Mouse (Mus musculus) retina, postnatal 1 day (tissue): ENCODE data around the gene Plpp1.

Experiments used
- DNase-seq: peaks from one replicate; pipeline ENCODE4 v3.0.0-alpha.2; 2012

Gene Plpp1

DNA sequence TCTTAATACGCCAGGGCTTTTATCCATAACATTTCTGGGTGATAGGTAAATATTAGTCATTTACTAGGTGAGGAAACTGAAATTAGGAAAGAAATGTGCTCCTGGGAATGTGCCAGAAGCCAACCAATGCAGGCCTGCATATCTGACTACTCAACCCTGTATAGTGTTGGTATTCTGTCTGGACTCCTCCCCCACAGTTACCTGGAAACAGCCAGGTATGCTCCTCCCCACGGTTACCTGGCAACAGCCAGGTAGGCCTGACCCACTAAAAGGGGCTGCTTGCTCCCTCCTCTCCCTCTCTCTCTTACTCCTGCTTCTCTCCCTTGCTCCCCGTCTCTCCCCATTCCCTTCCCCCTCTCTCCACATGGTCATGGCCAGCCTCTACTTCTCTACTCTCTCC, 21.8 kb downstream of the Plpp1 start:
- no peak for DNase-seq

DNA sequence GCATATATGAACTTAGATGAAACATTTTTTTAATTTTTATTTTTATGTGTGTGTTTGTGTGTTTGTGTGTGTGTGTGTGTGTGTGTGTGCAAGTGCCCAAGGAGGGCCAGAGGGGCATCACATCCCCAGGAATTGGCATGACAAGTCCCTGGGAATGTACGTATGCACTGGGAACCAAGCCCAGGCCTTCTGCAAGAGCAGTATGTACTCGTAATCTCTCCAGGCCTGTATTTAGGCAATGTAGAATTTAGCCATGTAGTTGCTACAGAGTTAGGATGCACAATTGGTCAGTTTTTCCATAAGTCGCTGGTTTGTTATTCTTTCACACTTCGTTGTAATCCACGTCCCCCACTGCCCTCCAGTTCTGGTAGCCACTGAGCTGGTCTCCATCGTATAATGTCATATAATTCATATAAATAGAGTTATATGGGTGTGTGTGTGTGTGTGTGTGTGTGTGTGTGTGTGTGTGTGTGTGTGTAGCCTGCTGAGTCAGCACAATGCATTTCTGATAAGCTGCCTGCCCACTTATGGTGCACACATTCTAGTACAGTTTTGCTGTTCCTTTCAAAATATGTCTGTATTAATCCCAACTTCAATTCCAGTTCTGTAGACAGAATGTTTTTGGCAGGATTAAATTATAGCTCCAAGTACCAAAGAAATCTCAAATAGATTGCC, 22.8 kb downstream of the Plpp1 start:
- no peak for DNase-seq

DNA sequence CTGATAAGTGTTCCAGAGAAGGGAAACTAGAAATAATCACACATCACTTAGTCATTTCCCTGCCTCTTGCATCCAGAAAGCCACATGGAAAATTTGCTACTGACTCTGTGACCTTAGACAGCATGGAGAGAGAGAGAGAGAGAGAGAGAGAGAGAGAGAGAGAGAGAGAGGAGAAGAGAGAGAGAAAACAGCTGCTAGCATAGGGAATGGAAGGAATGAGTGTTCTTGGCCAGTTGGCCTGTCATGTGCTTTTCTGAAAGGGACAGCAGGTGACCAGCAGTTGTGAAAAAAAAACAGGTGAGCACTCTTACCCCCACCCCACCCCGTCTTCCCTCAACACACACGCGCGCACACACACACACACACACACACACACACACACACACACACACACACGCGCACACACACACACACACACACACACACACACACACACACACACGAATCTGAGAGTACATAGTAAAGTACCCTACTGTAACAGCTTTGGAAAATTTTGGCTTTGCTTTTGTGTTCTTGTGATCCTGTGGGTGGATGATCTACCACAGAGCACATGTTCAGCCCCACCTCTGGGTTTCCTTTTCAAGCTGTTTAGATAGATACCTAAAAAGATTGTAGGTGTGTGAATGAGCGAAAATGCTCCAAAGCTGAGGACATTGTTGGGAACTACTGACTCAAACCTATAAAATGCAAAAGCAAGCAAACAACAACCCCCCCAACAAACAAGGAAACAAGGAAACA, 23.5 kb downstream of the Plpp1 start:
- DNase-seq, result no peak

DNA sequence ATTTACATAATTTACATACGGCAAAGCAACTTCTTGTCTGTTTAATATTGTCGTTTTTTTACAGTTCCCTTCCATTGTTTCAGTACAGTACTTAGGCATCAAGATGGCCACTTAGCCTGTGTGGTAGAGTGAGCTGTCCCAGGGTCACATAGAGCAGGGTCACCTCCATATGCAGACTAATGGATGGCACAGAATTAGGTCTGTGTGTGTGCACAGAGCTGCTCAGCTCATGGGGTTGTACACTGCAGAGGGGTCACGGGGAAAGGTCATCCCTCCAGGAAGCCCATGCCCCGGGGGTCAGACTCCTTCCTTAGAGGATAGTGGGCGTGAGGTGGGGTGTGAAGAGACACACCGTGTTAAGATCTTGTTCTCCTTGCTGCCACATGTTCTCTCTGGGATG, 24.9 kb downstream of the Plpp1 start:
- DNase-seq, result no peak

- DNase-seq, result no peak
Measured at GRCm38 (mm10) chr13:112829619-112830018, 29.0 kb downstream of the Plpp1 start.

GRCm38 (mm10) chr13:112832589-112832988, 32.0 kb downstream of the Plpp1 start:
- no peak for DNase-seq

DNA sequence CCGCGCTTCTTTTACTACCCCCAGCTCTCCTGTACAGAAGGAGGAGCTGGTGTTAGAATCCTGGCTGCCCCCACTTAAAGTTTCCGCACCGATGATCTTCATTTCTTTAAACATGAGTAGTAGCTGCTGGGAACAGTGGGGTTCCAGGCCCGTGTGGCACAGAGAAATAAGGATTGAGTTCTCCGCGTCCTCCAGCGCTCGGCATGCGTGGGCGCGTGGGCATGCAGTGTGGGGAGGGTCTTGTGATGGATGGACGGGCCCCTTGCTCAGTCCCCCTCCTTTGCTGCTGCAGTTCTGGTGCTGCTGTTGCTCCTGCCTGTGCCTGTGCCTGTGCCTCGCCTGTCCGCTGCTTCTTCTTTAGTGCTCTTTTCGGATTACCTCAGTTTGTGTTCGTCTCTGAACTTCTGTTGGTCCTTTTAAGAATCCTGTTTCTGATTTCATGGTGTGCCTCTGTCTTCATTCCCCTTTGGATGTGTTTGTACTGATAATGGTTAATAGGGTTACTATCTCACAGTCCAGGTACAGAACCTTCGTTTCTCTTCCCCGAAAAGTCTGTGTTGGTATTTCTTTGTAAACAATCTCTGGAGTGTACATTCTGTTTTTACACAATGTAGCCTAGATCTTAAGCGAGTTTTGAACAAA, 32.8 kb downstream of the Plpp1 start:
- DNase-seq, result peak; percentile 35

DNA sequence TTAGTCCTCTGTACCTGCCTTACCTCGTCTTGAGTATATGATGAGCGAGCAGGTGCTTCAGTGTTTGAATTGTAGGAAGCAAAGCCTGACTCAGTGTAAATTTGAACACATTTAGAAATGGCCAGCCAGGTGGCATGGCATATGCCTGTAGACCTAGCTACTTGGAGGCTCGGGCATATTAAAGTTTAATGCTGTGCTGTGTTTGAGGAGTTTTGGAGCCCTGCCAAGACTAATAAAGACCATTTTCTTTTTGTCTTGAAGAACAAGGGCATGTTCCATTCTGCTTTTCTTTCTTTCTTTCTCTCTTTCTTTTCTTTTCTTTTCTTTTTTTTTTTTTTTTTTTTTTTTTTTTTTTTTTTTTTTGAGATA, 33.3 kb downstream of the Plpp1 start:
- no peak for DNase-seq

- DNase-seq, result peak; percentile 24
Measured at GRCm38 (mm10) chr13:112835113-112835512, 34.5 kb downstream of the Plpp1 start.

- no peak for DNase-seq
Measured at GRCm38 (mm10) chr13:112836951-112837350, 36.4 kb downstream of the Plpp1 start.

DNA sequence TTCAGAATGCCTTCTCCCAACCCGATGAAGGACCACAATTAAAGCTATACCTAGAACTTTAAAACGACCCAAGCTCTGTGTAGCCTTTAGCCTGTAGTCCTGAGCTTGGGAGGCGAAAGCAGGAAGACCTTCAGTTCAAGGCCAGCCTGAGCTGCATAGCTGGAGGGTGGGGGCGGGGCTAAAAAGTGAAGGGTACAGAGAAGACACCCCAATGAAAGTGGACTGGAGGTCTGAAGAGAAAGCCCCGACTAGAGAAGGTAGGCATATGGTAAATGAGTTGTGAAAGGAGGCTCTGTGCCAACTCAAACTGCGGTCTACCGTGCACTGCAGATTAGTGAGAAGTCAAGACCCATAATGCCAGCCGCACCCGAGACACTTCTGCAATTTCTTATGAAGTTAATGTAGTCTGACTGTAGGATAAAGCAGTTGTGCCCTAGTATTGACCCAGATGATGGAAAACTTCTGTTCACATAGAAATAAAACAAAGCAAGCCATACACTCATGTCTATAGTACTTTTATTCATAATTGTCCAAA, 37.1 kb downstream of the Plpp1 start:
- no peak for DNase-seq

DNA sequence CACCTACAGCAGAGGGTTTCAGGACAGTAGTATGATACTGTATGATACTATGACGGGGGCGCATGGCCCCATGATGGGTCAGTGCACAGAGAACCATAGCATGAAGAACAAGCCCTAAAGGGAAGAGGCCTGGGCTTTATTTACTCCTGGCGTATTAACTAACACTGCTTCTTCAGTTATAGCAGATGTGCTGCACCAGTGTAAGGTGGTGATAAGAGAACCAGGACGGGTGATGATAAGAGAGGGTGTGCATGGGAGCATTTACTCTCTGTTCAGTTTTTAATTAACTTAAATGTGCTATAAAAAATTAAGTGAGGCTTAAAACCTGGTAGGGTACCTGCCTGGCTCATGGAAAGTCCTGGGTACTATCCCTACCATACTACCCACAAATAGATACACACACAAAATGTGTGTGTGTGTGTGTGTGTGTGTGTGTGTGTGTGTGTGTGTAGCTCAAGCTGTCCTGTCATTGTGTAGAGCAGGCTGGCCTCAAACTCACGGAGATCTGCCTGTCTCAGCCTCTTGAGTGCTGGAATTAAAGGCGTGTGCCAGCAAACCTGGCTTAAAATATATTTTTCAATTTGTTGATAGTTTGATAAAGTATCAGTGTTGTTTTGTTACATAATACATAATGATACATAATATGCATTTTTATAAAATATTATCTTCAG, 38.1 kb downstream of the Plpp1 start:
- no peak for DNase-seq

DNA sequence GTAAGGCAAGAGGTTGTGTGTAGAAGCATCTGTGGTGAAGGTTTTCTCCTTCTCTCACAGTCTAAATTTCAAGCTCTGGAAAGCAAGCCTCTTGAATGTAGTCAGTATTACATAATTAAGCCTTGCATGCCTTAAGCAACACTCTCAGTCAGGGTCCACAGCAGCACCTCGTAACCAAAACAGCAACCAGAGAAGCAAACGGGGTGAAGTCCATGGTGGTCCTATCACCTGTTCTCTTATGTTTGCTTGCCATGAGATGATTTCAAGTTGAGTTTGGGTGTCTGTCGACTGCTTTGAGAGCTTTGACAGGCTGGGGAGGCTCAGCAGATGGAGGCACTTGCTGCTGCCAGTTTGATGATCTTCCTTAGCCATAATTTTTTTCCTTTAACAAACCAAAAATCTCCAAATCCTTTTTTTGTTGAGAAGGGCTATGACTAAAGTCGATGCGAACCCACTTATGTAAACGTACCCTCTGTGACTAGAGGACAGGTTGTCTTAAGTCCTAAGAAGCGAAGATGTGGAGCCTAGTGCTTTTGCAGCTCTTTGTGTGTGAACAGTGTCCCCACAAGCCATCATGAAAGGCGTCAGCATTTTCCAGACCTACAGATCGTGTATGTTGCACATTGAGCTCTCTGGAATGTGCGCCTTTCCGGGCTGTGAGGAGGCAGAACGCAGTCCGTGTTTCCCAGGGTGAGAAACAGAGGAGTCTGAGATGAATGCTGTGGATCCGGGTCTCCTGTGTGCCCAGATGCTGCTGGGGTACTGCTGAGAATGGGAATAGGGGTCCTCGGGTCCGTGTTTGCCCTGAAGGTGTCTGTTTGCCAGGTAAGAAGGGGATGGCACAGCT, 39.9 kb downstream of the Plpp1 start:
- no peak for DNase-seq

- no peak for DNase-seq
Measured at GRCm38 (mm10) chr13:112845931-112846330, 45.3 kb downstream of the Plpp1 start.

DNA sequence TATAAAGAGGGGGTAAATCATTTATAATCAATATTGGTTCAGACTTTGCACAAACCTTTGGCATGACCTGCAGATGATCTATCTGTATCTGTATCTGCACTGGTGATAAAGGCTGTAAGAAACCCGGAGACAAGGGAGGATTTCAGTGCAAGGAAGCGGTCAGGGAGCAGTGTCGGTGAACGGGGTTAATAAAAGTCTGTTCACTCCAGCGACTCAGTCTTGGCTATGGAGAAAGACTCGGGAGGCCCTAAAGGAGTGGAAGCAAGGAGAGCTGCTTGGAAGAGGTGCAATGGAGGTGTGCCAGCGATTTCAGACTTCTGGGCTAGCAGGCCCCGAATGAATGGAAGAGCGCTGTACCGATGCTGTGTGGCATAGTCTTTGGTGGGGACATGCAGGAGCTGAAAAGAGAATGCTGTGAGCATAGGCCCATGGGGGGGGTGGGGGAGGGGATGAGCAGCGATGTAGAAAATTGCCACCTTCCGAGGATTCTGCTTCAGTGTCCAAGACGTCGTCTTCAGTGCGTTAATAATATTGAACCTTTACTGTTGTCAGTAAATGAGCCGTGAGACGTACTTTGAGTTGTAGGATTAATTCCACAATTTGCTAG, 53.2 kb downstream of the Plpp1 start:
- peak; percentile 36 for DNase-seq

GRCm38 (mm10) chr13:112854402-112854801, 53.8 kb downstream of the Plpp1 start:
- no peak for DNase-seq

GRCm38 (mm10) chr13:112857921-112858320, 57.3 kb downstream of the Plpp1 start:
- DNase-seq, result no peak

GRCm38 (mm10) chr13:112859574-112860134, 59.1 kb downstream of the Plpp1 start:
- DNase-seq, result no peak

DNA sequence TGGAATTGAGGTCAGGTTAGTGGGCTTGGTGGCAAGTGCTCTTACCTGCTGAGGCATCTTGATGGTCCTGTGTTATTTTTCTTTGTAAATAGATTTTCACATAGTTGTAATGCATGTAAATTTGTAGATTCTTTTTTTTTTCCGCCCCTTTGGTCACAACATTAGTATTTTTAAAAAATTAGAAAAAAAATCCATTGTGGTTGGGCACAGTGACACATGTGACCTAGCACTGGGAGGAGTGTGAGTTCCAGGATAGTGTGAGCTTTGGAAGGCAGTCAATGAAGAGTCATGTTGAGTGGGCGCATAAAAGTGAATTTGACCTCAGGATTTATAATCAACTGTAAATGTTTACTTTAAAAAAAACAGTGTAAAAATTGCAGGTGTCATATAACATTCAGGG, 59.8 kb downstream of the Plpp1 start:
- no peak for DNase-seq

DNA sequence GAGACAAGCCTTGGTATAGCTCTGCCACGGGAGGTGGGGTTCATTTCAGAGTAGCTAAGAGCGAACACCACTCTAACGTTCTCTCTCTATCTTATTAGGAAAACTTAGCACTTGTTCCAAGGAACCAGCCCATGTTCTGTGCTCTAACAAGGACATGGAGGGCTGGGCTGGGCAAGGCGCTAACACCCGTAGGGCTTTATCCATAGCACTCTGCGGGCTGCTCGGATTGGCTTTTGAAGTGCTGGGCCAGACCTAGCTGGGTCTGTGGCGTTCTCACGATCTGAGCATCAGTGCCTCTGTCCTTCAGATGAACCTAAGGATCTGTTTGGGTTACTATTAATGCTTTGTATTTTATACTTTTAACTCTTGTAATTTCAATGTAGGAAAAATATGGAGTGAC, 60.3 kb downstream of the Plpp1 start:
- no peak for DNase-seq

DNA sequence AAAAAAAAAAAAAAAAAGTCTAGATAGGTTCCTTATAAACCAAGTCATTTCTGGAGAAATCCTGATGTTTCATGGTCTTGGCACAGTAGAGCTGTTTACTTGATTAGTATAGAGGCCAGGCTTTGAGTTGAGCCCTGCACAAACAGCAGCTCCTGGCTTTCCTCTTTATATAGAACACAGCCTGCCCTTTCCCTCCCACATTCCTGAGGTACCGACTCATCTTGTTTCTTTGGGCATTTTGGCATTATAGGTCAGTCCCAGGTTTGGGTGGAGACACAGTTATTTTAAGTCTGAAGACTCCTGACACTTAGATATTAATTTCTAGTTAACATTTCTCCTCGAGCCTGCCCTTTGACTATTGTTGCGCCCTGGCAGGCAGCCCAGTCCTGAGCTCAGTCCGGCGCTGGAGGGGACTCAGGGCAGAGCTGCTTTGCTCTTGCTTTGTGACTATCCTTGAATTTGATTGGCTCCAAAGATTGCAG, 61.3 kb downstream of the Plpp1 start:
- peak; percentile 18 for DNase-seq
